Mouse (Mus musculus) heart, embryonic 10.5 days (tissue): ENCODE measurements around the gene Jdp2. TPM values are rescaled to one million over a fixed set of nuclear protein-coding genes. Genes with fewer than 3 reads are reported as not detected.

ENCODE experiments used
- DNase-seq: peaks from one replicate; pipeline ENCODE4 v3.0.0-alpha.2; 2017; ENCODE audit warnings: low spot score
- H3K27ac ChIP-seq: fragments of 300-500 bp; sonication (generic); 2 replicates; pipeline ENCODE4 v1.5.1; 2016; ENCODE audit warnings: mild to moderate bottlenecking
- H3K27me3 ChIP-seq: fragments of 300-500 bp; sonication (generic); 2 replicates; pipeline ENCODE4 v1.6.1; 2016; ENCODE audit warnings: mild to moderate bottlenecking; ENCODE audit not compliant: poor library complexity, insufficient read depth, severe bottlenecking
- H3K36me3 ChIP-seq: fragments of 300-500 bp; sonication (generic); 2 replicates; pipeline ENCODE4 v1.6.1; 2016; ENCODE audit warnings: mild to moderate bottlenecking, moderate library complexity
- H3K4me1 ChIP-seq: fragments of 300-500 bp; sonication (generic); 2 replicates; pipeline ENCODE4 v1.6.1; 2016; ENCODE audit warnings: mild to moderate bottlenecking
- H3K4me3 ChIP-seq: fragments of 300-500 bp; sonication (generic); 2 replicates; pipeline ENCODE4 v1.5.1; 2016; ENCODE audit warnings: mild to moderate bottlenecking, moderate library complexity
- H3K9me3 ChIP-seq: fragments of 300-500 bp; sonication (generic); 2 replicates; pipeline ENCODE4 v1.6.1; 2016; ENCODE audit warnings: mild to moderate bottlenecking, moderate library complexity
- WGBS: fragments of 180-500 bp; shearing (Covaris S2); methylation state at CpG from one replicate; pipeline ENCODE4 v1.1.7; 2016; 5-methylcytosine and 5-hydroxymethylcytosine counted together
- polyA plus RNA-seq: library from polyadenylated mRNA; unstranded; fragments of >200 nt; fragmentation: Nextera tagmentation; extraction: Ambion mirVana; gene quantifications from 2 replicates; pipeline ENCODE4 v1.2.1, GENCODE M21; 2016

Jdp2 gene
- polyA plus RNA-seq, 1 experiment from 2014 or later, result 0.63 TPM

DNA sequence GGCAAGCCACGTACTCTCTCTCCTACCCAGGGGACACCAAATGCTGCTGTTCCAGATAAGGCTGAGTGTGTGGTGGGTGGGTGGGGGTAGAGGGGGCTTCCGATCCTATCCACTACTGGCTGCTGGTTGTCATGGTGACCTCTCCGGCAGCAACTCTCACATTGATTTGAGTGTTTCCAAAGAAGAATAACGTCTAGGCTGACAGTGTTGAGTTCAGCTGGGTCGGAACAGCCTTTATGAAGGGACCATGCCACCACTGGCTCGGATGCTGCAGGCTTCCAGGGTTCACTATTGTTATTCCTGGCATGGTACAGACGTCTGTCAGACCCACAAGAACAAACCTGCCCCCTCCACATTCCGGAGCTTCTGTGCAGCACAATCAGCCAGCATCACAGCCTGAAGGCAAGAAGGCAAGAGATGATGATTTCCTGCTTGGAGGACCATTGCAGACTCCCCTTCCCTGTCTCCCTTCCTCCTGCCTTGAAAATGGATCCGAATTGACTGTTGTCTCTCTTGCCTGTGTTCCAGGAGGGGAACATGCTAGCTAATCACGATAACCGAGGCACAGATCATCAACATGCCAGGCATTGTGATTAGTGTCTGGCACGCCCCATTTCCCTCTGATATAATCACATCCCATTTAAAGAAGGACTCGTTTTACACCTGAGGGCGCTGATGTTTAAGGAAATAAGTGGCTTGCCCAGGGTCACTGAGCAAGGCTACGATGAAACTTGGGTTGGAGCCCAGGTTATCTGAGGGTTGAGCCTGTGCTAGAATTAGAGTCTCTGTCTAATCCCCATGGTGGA lies 17.4 kb upstream of the Jdp2 start:
- Histone ChIP-seq H3K27me3 (no peaks in the 10 kb centered on the region), H3K27ac (peak overlapping the region; percentile 59), H3K4me3 (peak overlapping the region; percentile 31), H3K9me3 (no peaks in the 10 kb centered on the region), H3K4me1 (peaks cover 21% of the 10 kb centered on the region), H3K36me3 (no peaks in the 10 kb centered on the region)
- 35% methylated on average over 15 of the region's 15 CpGs for WGBS
- no peak for DNase-seq

DNA sequence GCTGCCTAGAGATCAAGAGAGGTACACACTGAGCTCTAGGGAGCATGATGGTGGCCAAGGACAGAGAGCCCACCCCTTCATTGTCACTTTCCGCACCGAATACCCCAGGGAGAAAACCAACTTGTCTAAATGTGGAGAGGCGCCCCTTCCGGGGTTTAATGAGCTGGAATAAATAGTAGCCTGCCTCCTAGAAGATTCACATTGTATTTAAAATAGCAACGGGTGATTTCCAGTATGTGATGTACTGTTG lies 16.8 kb upstream of the Jdp2 start:
- no peaks in the 10 kb centered on the region for H3K36me3 ChIP-seq
- DNase-seq, result no peak
- no peaks in the 10 kb centered on the region for H3K27me3 ChIP-seq
- no peak overlapping the region; the same call in 1 of the 2 replicates for H3K27ac ChIP-seq
- H3K4me3 ChIP-seq, result no peak overlapping the region
- 91% methylated on average over 5 of the region's 5 CpGs for WGBS
- H3K9me3 ChIP-seq, result no peaks in the 10 kb centered on the region
- H3K4me1 ChIP-seq, result peaks cover 21% of the 10 kb centered on the region

DNA sequence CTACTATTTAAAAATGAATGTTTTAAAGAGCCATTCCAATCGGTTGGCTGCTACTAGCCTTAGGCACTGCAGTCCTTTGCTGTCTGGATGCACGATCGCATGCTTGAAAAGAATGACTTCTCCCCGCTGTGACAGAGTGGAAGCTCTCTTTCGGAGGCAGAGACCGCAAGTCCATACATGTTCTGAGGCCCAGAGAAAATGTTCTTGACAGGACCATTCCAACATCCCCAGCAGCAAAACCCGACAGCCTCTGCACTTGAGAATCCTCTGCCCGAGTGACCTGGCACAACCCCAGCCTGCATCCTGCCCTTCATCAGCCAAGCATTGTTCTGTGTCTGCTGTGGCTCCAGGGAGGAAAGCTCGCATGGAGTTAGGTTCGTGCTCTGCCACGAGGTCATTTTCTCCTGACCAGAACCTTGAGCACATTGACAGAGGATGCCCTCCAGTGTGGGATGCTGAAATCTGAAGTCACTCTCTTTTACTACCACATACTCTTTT lies 13.0 kb upstream of the Jdp2 start:
- WGBS, result 72% methylated on average over 11 of the region's 11 CpGs
- H3K36me3 ChIP-seq, result no peaks in the 10 kb centered on the region
- H3K27me3 ChIP-seq, result 0 out of 2 replicates have a peak, but pooled peaks cover 9% of the 10 kb centered on the region
- no peak overlapping the region for H3K27ac ChIP-seq
- H3K4me1 ChIP-seq, result peaks cover 36% of the 10 kb centered on the region
- DNase-seq, result no peak
- H3K4me3 ChIP-seq, result no peak overlapping the region
- no peaks in the 10 kb centered on the region for H3K9me3 ChIP-seq

DNA sequence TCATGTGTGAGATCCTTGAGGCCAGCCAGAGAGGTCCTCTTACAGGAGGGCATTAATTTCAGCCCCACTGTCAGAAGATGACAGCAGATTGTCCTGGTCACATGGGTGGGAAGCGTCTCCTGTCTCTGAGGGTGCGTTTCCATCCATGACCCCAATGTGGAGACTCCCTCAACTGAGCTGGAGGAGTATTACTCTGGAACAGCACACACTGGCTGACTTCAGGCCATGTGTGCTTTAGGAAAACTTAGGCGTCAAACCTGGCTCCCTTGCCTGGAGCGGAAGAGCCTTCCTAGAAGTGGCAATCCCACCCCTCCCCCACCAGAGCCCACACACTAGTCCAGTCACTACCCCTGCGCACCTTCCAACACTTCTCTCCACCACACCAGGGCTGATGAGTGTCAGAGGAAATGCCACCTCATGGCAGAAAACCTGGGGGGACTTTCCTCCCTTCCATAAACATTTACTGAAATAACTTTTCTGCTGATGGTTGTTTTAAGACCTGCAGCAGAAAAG lies 8.9 kb upstream of the Jdp2 start:
- 0 out of 2 replicates have a peak, but pooled peaks cover 9% of the 10 kb centered on the region for H3K27me3 ChIP-seq
- H3K4me3 ChIP-seq, result no peak overlapping the region; the same call in 1 of the 2 replicates
- no peaks in the 10 kb centered on the region for H3K9me3 ChIP-seq
- DNase-seq, result no peak
- peaks cover 18% of the 10 kb centered on the region for H3K4me1 ChIP-seq
- H3K36me3 ChIP-seq, result no peaks in the 10 kb centered on the region
- H3K27ac ChIP-seq, result peak overlapping the region; percentile 64
- WGBS, result 27% methylated on average over 5 of the region's 5 CpGs

DNA sequence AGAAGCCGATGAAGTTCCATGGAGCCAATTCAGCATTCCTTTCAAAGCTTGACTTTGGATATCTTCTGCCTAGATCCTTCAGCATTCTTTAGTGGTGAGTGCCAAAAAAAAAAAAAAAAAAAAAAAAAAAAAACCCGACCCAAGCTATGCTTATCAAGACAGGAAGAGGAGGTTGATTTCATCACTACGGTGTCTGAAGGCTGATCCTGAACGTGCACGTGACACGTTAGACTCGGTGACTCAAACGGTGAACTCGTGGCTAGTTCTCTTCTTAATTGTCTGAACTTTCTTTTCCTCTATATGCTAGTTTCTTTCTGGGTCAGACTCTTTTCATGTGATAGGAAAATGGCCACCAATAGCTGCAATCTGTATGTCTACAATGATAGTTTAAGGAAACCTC lies 5.9 kb upstream of the Jdp2 start:
- H3K27ac ChIP-seq, result no peak overlapping the region
- H3K9me3 ChIP-seq, result no peaks in the 10 kb centered on the region
- DNase-seq, result no peak
- no peak overlapping the region for H3K4me3 ChIP-seq
- H3K27me3 ChIP-seq, result 0 out of 2 replicates have a peak, but pooled peaks cover 8% of the 10 kb centered on the region
- H3K36me3 ChIP-seq, result no peaks in the 10 kb centered on the region
- H3K4me1 ChIP-seq, result peaks cover 18% of the 10 kb centered on the region
- 38% methylated on average over 9 of the region's 9 CpGs for WGBS

DNA sequence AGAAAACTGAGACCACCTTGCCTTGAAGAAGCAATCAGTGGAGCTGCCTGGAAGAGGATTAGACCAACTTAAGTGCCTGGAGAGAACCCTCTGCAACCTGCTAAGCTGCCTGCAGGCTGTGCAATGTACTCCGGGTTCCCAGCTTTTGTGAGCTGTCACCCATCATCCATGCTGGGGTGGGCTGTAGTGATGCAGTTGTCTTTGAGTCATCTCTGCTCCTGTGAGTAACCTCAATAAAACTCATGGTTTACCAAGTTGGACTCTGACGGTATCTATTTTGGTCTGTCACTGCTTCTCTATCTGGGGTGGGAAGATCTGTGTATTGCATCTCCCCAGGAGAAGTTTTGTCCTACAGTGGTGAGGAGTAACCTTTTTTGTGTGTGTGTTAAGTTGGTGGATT lies 4.4 kb upstream of the Jdp2 start:
- DNase-seq, result no peak
- Histone ChIP-seq H3K27me3 (no peaks in the 10 kb centered on the region), H3K9me3 (no peaks in the 10 kb centered on the region), H3K4me3 (no peak overlapping the region), H3K36me3 (no peaks in the 10 kb centered on the region), H3K4me1 (peaks cover 24% of the 10 kb centered on the region), H3K27ac (no peak overlapping the region)
- 82% methylated on average over 2 of the region's 2 CpGs for WGBS

DNA sequence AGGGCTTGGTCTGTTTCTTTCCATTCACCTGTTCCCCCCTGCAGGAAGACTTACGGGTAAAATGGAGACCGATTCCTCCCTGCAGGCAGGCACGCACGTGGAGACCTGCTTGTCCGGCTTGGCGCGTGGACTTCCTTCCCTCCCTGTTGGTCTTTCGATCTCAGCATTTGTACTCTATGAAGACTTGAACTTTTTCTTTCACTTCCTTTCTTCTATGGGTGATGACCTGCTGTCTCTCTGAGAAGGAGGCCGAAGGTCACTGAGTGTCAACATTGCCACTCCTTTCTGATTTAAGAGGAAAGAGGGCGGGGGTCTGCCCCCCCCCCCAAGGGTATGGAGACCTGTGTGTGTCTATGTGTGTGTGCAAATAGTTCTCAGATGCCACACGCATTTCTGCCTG lies 774 bp upstream of the Jdp2 start:
- DNase-seq, result no peak
- no peaks in the 10 kb centered on the region for H3K36me3 ChIP-seq
- peaks cover 7% of the 10 kb centered on the region; the same call in 1 of the 2 replicates for H3K27me3 ChIP-seq
- H3K4me3 ChIP-seq, result peak overlapping the region; percentile 84; the same call in 1 of the 2 replicates
- peaks cover 43% of the 10 kb centered on the region for H3K4me1 ChIP-seq
- no peaks in the 10 kb centered on the region for H3K9me3 ChIP-seq
- 54% methylated on average over 11 of the region's 11 CpGs for WGBS
- H3K27ac ChIP-seq, result no peak overlapping the region

DNA sequence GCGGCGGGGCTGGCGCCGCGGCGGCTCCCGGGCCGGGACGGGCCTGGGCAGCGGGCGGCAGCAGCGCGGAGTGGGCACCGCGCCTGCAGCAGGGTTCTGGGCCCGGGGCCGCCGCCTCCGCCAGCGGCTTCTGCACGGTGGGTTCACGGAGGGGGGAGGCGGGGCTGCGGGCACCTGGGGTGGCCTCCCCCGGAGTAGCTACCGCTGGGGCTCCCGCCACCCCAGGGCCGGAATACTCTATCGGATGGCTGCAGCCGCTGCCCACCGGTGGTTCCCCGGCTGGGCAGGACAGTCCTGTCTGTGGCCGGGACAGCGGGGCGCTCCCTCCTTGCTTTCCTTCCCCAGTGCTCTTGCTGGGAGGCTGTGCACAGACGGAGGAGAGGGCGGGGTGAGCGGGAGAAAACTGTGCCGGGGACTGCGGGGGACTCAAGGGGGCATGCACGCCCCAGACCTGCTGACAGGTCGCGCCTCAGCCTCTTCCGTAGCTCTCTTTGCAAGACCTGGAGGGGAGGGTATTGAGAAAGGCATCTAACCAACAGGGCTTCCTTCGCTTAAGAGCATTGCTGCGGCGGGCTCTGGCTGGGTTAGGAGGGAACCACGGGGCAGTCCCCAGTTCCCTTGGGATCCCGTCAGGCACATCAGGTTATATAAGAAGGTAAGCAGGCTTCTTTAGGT lies 788 bp downstream of the Jdp2 start:
- peaks cover 7% of the 10 kb centered on the region; the same call in 1 of the 2 replicates for H3K27me3 ChIP-seq
- no peaks in the 10 kb centered on the region for H3K36me3 ChIP-seq
- peaks cover 58% of the 10 kb centered on the region for H3K4me1 ChIP-seq
- WGBS, result under 1% methylated on average over 49 of the region's 49 CpGs
- H3K4me3 ChIP-seq, result peak overlapping the region; percentile 84
- H3K27ac ChIP-seq, result peak overlapping the region; percentile 94
- H3K9me3 ChIP-seq, result no peaks in the 10 kb centered on the region
- DNase-seq, result peak; percentile 85

DNA sequence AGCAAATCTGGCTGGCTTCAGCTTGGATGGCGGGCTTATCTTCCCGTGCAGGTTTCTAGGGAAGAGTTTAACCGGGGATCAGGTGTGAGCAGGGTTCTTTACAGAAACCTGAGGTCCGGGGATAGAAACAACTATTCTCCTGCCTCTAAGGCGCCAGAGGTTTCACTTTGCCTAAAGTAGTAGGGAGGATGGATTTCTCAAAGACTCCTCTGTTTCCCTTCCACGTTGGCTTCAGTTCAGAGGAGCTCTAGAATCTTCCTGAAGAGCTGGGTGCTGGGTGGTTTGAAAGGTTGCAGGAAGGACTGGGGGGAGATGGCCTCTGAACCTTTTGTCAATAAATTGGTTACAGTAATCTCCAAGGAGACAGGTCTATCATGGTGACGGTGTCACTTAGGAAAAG lies 1.8 kb downstream of the Jdp2 start:
- 14% methylated on average over 7 of the region's 7 CpGs for WGBS
- Histone ChIP-seq H3K36me3 (0 out of 2 replicates have a peak, but pooled peaks cover 2% of the 10 kb centered on the region), H3K27me3 (peaks cover 7% of the 10 kb centered on the region; the same call in 1 of the 2 replicates), H3K27ac (peak overlapping the region; percentile 94; the same call in 1 of the 2 replicates), H3K4me3 (peak overlapping the region; percentile 84), H3K4me1 (peaks cover 68% of the 10 kb centered on the region), H3K9me3 (no peaks in the 10 kb centered on the region)
- DNase-seq, result no peak

DNA sequence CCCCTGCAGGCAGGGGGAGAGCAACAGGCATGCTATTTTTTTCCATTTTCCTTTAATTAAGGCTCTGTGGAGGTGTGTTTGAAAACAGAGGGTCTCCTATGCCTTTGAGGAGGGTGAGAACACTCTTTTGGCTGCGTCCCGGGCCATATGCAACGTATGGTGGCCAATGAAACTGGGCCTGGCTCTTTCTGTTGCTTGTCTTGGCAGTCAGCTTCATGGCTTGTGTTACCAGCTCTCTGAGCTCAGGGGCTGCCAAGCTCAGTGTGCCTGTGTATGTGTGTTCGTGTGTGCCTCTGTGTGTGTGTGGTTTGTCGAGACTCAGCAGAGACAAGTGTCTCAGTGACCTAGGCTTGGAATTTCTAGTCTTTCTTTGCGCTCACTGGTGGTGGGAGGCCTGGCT lies 2.7 kb downstream of the Jdp2 start:
- Histone ChIP-seq H3K9me3 (no peaks in the 10 kb centered on the region), H3K4me1 (peaks cover 71% of the 10 kb centered on the region)

DNA sequence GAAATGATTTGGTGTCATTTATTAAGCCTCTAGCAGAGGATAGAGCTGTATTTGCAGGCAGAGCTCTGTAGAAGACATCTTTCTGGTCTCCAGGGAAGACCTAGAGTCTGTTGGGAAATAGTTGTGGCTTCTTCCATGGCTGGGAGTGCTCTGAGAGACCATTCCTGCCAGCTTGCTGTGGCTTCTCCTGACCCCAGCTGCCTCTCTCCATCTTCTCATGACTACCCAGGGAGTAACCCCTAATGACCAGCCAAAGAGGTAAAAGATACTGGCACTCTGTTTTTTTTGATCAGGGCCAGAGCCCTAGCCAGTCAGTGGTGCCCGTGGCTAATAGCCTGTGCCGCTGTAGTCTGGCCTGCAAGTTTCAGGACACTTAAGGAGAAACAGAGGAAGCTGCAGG lies 3.3 kb downstream of the Jdp2 start:
- no peaks in the 10 kb centered on the region for H3K9me3 ChIP-seq
- 0 out of 2 replicates have a peak overlapping the region, but pooled peaks have one; percentile 17 for H3K27ac ChIP-seq
- peaks cover 77% of the 10 kb centered on the region for H3K4me1 ChIP-seq
- H3K27me3 ChIP-seq, result peaks cover 7% of the 10 kb centered on the region; the same call in 1 of the 2 replicates
- 0 out of 2 replicates have a peak, but pooled peaks cover 2% of the 10 kb centered on the region for H3K36me3 ChIP-seq
- no peak overlapping the region for H3K4me3 ChIP-seq
- 62% methylated on average over 2 of the region's 2 CpGs for WGBS
- DNase-seq, result no peak

More for the DNA sequence above, 2.7 kb downstream of the Jdp2 start:
- 83% methylated on average over 6 of the region's 6 CpGs for WGBS
- Histone ChIP-seq H3K27ac (no peak overlapping the region), H3K4me3 (no peak overlapping the region), H3K27me3 (peaks cover 7% of the 10 kb centered on the region; the same call in 1 of the 2 replicates), H3K36me3 (0 out of 2 replicates have a peak, but pooled peaks cover 2% of the 10 kb centered on the region)
- no peak for DNase-seq

DNA sequence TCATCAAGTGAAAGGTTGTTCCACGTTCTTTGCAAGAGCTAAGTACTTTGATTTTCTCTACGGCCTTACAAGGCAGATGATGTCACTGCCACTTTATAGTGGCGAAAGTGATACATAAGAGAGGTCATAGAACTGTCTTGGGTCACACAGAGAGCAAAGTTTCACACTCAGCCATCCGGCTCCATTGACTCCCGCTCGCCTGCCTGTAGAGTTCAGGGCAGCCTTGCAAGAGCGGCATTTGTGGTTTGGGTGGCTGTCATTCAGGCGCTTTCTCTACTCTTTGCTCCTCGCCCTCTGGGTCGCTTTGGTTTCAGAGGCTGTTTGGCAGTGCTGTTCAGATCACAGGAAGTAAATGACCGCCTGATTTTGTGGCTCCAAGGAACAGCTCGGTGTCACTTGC lies 4.0 kb downstream of the Jdp2 start:
- no peak overlapping the region for H3K27ac ChIP-seq
- H3K9me3 ChIP-seq, result no peaks in the 10 kb centered on the region
- DNase-seq, result no peak
- WGBS, result 65% methylated on average over 12 of the region's 12 CpGs
- 0 out of 2 replicates have a peak, but pooled peaks cover 2% of the 10 kb centered on the region for H3K36me3 ChIP-seq
- H3K4me3 ChIP-seq, result no peak overlapping the region
- H3K4me1 ChIP-seq, result peaks cover 83% of the 10 kb centered on the region
- H3K27me3 ChIP-seq, result peaks cover 7% of the 10 kb centered on the region; the same call in 1 of the 2 replicates

DNA sequence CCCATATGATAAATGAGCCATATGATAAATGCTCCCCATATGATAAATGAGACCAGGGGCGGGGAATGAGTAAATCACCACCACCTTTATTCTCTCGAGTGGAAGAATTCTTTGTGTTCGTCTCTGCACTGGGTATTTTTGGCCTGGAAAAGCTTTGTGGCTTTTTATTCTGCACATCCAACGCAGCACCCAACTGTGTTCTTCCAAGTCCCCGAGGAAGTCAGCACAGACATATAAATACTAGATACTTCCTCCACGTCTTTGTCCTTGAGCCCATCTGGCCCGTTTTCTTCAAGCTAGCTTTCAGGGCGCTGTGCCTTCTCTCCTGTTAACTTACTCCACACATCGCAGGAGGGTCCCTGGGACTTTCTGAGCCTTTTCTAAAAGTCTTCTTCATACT lies 4.9 kb downstream of the Jdp2 start:
- peaks cover 7% of the 10 kb centered on the region; the same call in 1 of the 2 replicates for H3K27me3 ChIP-seq
- no peak overlapping the region for H3K27ac ChIP-seq
- no peaks in the 10 kb centered on the region for H3K9me3 ChIP-seq
- H3K4me3 ChIP-seq, result no peak overlapping the region
- H3K36me3 ChIP-seq, result peaks cover 11% of the 10 kb centered on the region
- H3K4me1 ChIP-seq, result peaks cover 83% of the 10 kb centered on the region
- no peak for DNase-seq
- 73% methylated on average over 9 of the region's 9 CpGs for WGBS
